Mouse (Mus musculus) hindbrain, embryonic 12.5 days (tissue): ENCODE results near the gene Fpgs. TPM values are rescaled to one million over a fixed set of nuclear protein-coding genes. Genes with fewer than 3 reads are reported as not detected.

Experiments used
- ATAC-seq: fragments of 200-750 bp; cut with Nextera tagmentation; 2 replicates; pipeline ENCODE4 v1.8.0; 2017; ENCODE audit warnings: moderate TSS enrichment; ENCODE audit not compliant: low FRiP score
- H3K27ac ChIP-seq: fragments of 300-500 bp; sonication (generic); 2 replicates; pipeline ENCODE4 v1.5.1; 2016; ENCODE audit warnings: mild to moderate bottlenecking
- H3K27me3 ChIP-seq: fragments of 300-500 bp; sonication (generic); 2 replicates; pipeline ENCODE4 v1.6.1; 2016; ENCODE audit warnings: mild to moderate bottlenecking
- H3K36me3 ChIP-seq: fragments of 300-500 bp; sonication (generic); 2 replicates; pipeline ENCODE4 v1.6.1; 2016; ENCODE audit warnings: mild to moderate bottlenecking
- H3K4me1 ChIP-seq: fragments of 300-500 bp; sonication (generic); 2 replicates; pipeline ENCODE4 v1.6.1; 2016
- H3K4me2 ChIP-seq: fragments of 300-500 bp; sonication (generic); replicated peaks from 2 replicates; pipeline ENCODE4 v1.6.1; 2016; ENCODE audit warnings: mild to moderate bottlenecking
- H3K4me3 ChIP-seq: fragments of 300-500 bp; sonication (generic); 2 replicates; pipeline ENCODE4 v1.5.1; 2016; ENCODE audit warnings: mild to moderate bottlenecking
- H3K9ac ChIP-seq: fragments of 300-500 bp; sonication (generic); 2 replicates; pipeline ENCODE4 v1.6.1; 2016; ENCODE audit warnings: mild to moderate bottlenecking, moderate library complexity
- H3K9me3 ChIP-seq: fragments of 300-500 bp; sonication (generic); replicated peaks from 2 replicates; pipeline ENCODE4 v1.6.1; 2016; ENCODE audit warnings: mild to moderate bottlenecking
- WGBS: fragments of 180-500 bp; shearing (Covaris S2); methylation state at CpG from one replicate; pipeline ENCODE4 v1.1.7; 2016; 5-methylcytosine and 5-hydroxymethylcytosine counted together
- polyA plus RNA-seq: library from polyadenylated mRNA; unstranded; fragments of >200 nt; fragmentation: Nextera tagmentation; extraction: Ambion mirVana; gene quantifications from 2 replicates; pipeline ENCODE4 v1.2.1, GENCODE M21; 2016

Fpgs gene
- polyA plus RNA-seq, 1 experiment from 2014 or later: 20.1 TPM

DNA sequence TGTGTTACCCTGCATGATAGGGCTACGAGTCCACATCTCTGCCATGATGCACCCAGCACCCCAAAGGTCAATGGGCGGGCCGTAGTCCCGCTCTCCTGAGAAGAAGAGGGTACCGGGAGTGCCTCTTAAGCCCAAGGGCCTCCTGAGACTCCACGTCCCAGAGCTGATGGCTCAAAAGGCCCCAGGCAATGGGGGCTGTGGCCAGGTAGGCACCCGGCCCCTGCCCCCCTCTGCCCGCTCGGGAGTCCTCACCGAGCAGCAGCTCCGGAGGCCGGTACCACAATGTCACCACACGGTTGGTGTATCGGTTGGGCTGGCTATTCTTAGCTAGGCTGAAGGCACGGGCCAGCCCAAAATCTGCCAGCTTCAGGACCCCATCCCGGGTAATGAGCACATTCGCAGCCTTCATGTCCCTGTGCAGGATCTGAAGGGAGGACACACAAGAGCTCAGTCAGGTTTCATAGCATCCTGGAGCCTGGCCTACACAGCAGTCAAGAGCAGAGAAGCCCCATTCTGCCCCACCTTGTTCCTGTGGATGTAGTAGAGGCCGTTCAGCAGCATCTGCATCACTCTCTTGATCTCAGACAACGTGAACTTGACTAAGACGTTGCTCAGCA lies 5.7 kb upstream of the Fpgs start:
- H3K4me2 ChIP-seq: no peak overlapping the region

GRCm38 (mm10) chr2:32708643-32709042 lies 4.7 kb upstream of the Fpgs start:
- 43% methylated on average over 3 of the region's 3 CpGs for WGBS
- Histone ChIP-seq H3K27ac (no peak overlapping the region), H3K9me3 (no peaks in the 10 kb centered on the region), H3K4me1 (peaks cover 11% of the 10 kb centered on the region), H3K4me3 (no peak overlapping the region), H3K36me3 (peaks cover 66% of the 10 kb centered on the region), H3K4me2 (no peak overlapping the region), H3K27me3 (no peaks in the 10 kb centered on the region), H3K9ac (no peak overlapping the region)
- ATAC-seq: no peak

More for the DNA sequence above, 5.7 kb upstream of the Fpgs start:
- Histone ChIP-seq H3K9ac (no peak overlapping the region), H3K4me3 (no peak overlapping the region), H3K4me1 (peaks cover 21% of the 10 kb centered on the region), H3K27ac (no peak overlapping the region), H3K27me3 (no peaks in the 10 kb centered on the region), H3K36me3 (peaks cover 59% of the 10 kb centered on the region), H3K9me3 (no peaks in the 10 kb centered on the region)
- ATAC-seq: no peak
- 92% methylated on average over 20 of the region's 20 CpGs for WGBS

DNA sequence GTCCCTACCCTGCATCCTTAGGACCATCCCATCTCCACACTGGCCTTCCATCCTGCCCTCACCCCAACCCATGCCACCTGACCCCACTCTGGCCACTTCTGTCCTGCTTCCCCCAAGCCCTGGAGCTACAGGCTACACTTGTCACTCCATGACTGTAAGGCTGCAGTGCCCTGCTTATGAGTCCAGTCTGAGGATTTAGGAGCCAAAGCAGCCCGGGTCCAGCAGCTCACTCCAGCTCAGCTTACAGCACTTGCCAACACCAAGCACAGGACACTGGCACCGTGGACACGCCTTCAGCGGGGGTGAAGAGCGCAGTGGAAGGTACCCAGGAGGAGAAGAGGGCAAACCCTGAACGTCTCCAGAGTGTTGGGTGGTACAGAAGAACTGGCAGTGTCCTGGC lies 3.0 kb upstream of the Fpgs start:
- ATAC-seq: no peak
- no peak overlapping the region for H3K27ac ChIP-seq
- no peak overlapping the region for H3K4me3 ChIP-seq
- H3K4me1 ChIP-seq: peaks cover 10% of the 10 kb centered on the region
- H3K9ac ChIP-seq: no peak overlapping the region
- H3K36me3 ChIP-seq: peaks cover 79% of the 10 kb centered on the region
- H3K9me3 ChIP-seq: no peaks in the 10 kb centered on the region
- WGBS: 96% methylated on average over 6 of the region's 6 CpGs
- H3K27me3 ChIP-seq: no peaks in the 10 kb centered on the region
- H3K4me2 ChIP-seq: no peak overlapping the region

- 92% methylated on average over 7 of the region's 7 CpGs for WGBS
- no peak for ATAC-seq
- no peaks in the 10 kb centered on the region for H3K4me1 ChIP-seq
Measured at GRCm38 (mm10) chr2:32705018-32705417, 1.1 kb upstream of the Fpgs start.

DNA sequence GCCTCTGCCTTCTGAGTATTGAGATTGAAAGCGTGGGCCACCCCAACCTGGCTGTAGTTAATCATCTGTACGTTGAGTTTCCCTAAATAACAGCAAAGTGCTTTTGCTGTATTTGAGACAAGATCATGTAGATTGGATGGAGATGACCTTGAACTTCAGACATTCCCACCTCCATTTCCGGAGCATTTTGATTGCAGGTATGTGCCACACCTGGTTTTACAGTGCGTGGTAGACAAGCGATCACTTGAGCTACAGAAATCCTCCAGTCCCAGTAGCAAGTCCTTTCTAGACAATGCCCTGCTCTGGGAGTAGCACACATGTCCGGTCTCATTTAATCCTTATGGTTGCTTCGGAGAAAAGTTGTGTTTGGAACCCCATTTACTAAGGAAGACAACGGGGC lies 899 bp downstream of the Fpgs start:
- 97% methylated on average over 8 of the region's 8 CpGs for WGBS
- Histone ChIP-seq H3K27me3 (no peaks in the 10 kb centered on the region), H3K9ac (no peak overlapping the region), H3K4me3 (no peak overlapping the region), H3K36me3 (peaks cover 57% of the 10 kb centered on the region), H3K27ac (no peak overlapping the region), H3K4me2 (no peak overlapping the region), H3K4me1 (no peaks in the 10 kb centered on the region), H3K9me3 (no peaks in the 10 kb centered on the region)
- no peak for ATAC-seq

More at GRCm38 (mm10) chr2:32705018-32705417, 1.1 kb upstream of the Fpgs start:
- no peak overlapping the region for H3K4me3 ChIP-seq
- no peak overlapping the region for H3K4me2 ChIP-seq
- no peak overlapping the region for H3K27ac ChIP-seq
- no peaks in the 10 kb centered on the region for H3K27me3 ChIP-seq
- no peaks in the 10 kb centered on the region for H3K9me3 ChIP-seq
- peaks cover 76% of the 10 kb centered on the region for H3K36me3 ChIP-seq
- H3K9ac ChIP-seq: no peak overlapping the region

GRCm38 (mm10) chr2:32700966-32701743 lies 2.8 kb downstream of the Fpgs start:
- H3K36me3 ChIP-seq: peaks cover 38% of the 10 kb centered on the region
- WGBS: 88% methylated on average over 14 of the region's 14 CpGs
- H3K9me3 ChIP-seq: no peaks in the 10 kb centered on the region
- ATAC-seq: no peak
- no peak overlapping the region for H3K27ac ChIP-seq
- H3K4me1 ChIP-seq: no peaks in the 10 kb centered on the region
- H3K4me2 ChIP-seq: no peak overlapping the region
- H3K4me3 ChIP-seq: no peak overlapping the region
- H3K27me3 ChIP-seq: no peaks in the 10 kb centered on the region
- H3K9ac ChIP-seq: no peak overlapping the region

GRCm38 (mm10) chr2:32699680-32700079 lies 4.3 kb downstream of the Fpgs start:
- Histone ChIP-seq H3K4me3 (no peak overlapping the region), H3K27ac (no peak overlapping the region), H3K9me3 (no peaks in the 10 kb centered on the region), H3K4me1 (no peaks in the 10 kb centered on the region), H3K36me3 (peaks cover 23% of the 10 kb centered on the region), H3K27me3 (no peaks in the 10 kb centered on the region), H3K9ac (no peak overlapping the region), H3K4me2 (no peak overlapping the region)
- 84% methylated on average over 6 of the region's 6 CpGs for WGBS
- no peak for ATAC-seq

GRCm38 (mm10) chr2:32694691-32695090 lies 9.3 kb downstream of the Fpgs start:
- ATAC-seq: 0 out of 2 replicates have a peak, but pooled peaks have one; percentile 11
- 92% methylated on average over 12 of the region's 12 CpGs for WGBS

GRCm38 (mm10) chr2:32693823-32694411 lies 10.0 kb downstream of the Fpgs start:
- WGBS: under 1% methylated on average over 51 of the region's 51 CpGs
- Histone ChIP-seq H3K36me3 (0 out of 2 replicates have a peak, but pooled peaks cover 3% of the 10 kb centered on the region), H3K27ac (peak overlapping the region; percentile 77), H3K27me3 (0 out of 2 replicates have a peak, but pooled peaks cover 2% of the 10 kb centered on the region), H3K9me3 (no peaks in the 10 kb centered on the region), H3K4me3 (peak overlapping the region; percentile 62), H3K9ac (peak overlapping the region; percentile 78), H3K4me1 (peaks cover 14% of the 10 kb centered on the region), H3K4me2 (peak overlapping the region; percentile 78)
- peak; percentile 98 for ATAC-seq

More at GRCm38 (mm10) chr2:32694691-32695090, 9.3 kb downstream of the Fpgs start:
- peaks cover 14% of the 10 kb centered on the region for H3K4me1 ChIP-seq
- peak overlapping the region; percentile 62 for H3K4me3 ChIP-seq
- no peaks in the 10 kb centered on the region for H3K9me3 ChIP-seq
- H3K27me3 ChIP-seq: 0 out of 2 replicates have a peak, but pooled peaks cover 2% of the 10 kb centered on the region
- H3K27ac ChIP-seq: no peak overlapping the region
- H3K9ac ChIP-seq: peak overlapping the region; percentile 56; the same call in 1 of the 2 replicates
- 0 out of 2 replicates have a peak, but pooled peaks cover 3% of the 10 kb centered on the region for H3K36me3 ChIP-seq
- peak overlapping the region; percentile 78 for H3K4me2 ChIP-seq

GRCm38 (mm10) chr2:32693282-32693681 lies 10.7 kb downstream of the Fpgs start:
- Histone ChIP-seq H3K4me2 (peak overlapping the region; percentile 78), H3K27ac (no peak overlapping the region), H3K27me3 (0 out of 2 replicates have a peak, but pooled peaks cover 2% of the 10 kb centered on the region), H3K36me3 (peaks cover 4% of the 10 kb centered on the region), H3K4me3 (peak overlapping the region; percentile 62), H3K9me3 (no peaks in the 10 kb centered on the region), H3K9ac (peak overlapping the region; percentile 78), H3K4me1 (peaks cover 14% of the 10 kb centered on the region)
- no peak for ATAC-seq
- WGBS: 25% methylated on average over 7 of the region's 7 CpGs

DNA sequence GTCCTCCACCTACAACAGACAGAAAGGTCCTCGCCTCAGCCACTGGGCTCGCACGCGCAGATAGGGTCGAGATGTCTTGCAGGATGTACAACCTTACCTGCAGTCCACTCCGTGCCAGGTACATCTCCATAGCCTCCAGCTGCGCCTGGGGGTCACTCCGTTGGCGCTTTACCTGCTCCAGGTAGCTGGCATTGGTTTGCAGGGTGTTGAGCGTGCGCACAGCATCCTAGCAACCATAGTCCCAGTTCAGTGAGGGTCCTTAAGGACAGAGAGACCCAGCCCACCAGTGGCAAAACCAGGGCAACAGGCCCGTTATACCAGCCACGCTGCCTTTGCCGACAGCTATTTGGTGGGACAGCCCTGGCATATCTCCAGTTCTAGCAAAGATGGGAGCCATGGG lies 11.4 kb downstream of the Fpgs start:
- no peak overlapping the region for H3K4me2 ChIP-seq
- H3K9me3 ChIP-seq: no peaks in the 10 kb centered on the region
- 93% methylated on average over 14 of the region's 14 CpGs for WGBS
- H3K27ac ChIP-seq: no peak overlapping the region
- 0 out of 2 replicates have a peak, but pooled peaks cover 2% of the 10 kb centered on the region for H3K27me3 ChIP-seq
- H3K4me1 ChIP-seq: peaks cover 14% of the 10 kb centered on the region
- ATAC-seq: no peak
- no peak overlapping the region for H3K4me3 ChIP-seq
- H3K36me3 ChIP-seq: peaks cover 12% of the 10 kb centered on the region
- peak overlapping the region; percentile 78; the same call in 1 of the 2 replicates for H3K9ac ChIP-seq

DNA sequence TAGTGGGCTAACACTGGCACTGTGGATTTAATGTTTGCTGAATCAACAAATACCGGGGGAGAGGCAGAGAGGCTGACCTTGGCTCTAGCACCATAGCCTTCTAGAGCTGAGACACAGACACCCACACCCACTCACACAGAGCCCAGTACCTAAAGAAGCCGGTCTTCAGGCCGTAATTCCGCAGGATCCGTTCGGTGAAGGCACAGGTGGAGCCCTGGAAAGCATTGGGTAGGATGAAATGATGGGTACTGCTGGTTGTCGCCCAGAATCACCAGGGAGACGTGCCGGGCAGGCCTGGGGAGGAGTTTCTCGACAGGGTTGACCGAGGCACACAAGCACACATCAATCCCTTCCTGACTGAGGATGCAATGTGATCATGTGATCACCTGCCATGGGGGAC lies 12.9 kb downstream of the Fpgs start:
- Histone ChIP-seq H3K4me2 (no peak overlapping the region), H3K27ac (no peak overlapping the region), H3K9ac (no peak overlapping the region), H3K36me3 (peaks cover 25% of the 10 kb centered on the region), H3K4me1 (peaks cover 14% of the 10 kb centered on the region), H3K4me3 (no peak overlapping the region), H3K27me3 (0 out of 2 replicates have a peak, but pooled peaks cover 2% of the 10 kb centered on the region), H3K9me3 (no peaks in the 10 kb centered on the region)
- ATAC-seq: no peak
- 86% methylated on average over 11 of the region's 11 CpGs for WGBS
